Mouse (Mus musculus) embryonic facial prominence, embryonic 10.5 days (tissue): ENCODE data around the gene Herpud1. TPM values are rescaled to one million over a fixed set of nuclear protein-coding genes. Genes with fewer than 3 reads are reported as not detected.

Experiments used
- DNase-seq: peaks from one replicate; pipeline ENCODE4 v3.0.0-alpha.2; 2017; ENCODE audit warnings: low spot score
- H3K27ac ChIP-seq: fragments of 300-500 bp; sonication (generic); replicated peaks from 2 replicates; pipeline ENCODE4 v1.5.1; 2016; ENCODE audit warnings: mild to moderate bottlenecking
- H3K27me3 ChIP-seq: fragments of 300-500 bp; sonication (generic); replicated peaks from 2 replicates; pipeline ENCODE4 v1.6.1; 2016; ENCODE audit warnings: low read depth, mild to moderate bottlenecking; ENCODE audit not compliant: poor library complexity, severe bottlenecking
- H3K36me3 ChIP-seq: fragments of 300-500 bp; sonication (generic); replicated peaks from 2 replicates; pipeline ENCODE4 v1.6.1; 2016; ENCODE audit warnings: mild to moderate bottlenecking, moderate library complexity
- H3K4me1 ChIP-seq: fragments of 300-500 bp; sonication (generic); 2 replicates; pipeline ENCODE4 v1.6.1; 2016
- H3K4me3 ChIP-seq: fragments of 300-500 bp; sonication (generic); 2 replicates; pipeline ENCODE4 v1.5.1; 2016; ENCODE audit warnings: mild to moderate bottlenecking, moderate library complexity
- H3K9me3 ChIP-seq: fragments of 300-500 bp; sonication (generic); 2 replicates; pipeline ENCODE4 v1.6.1; 2016; ENCODE audit warnings: mild to moderate bottlenecking
- WGBS: fragments of 180-500 bp; shearing (Covaris S2); methylation state at CpG from one replicate; pipeline ENCODE4 v1.1.7; 2016; 5-methylcytosine and 5-hydroxymethylcytosine counted together
- polyA plus RNA-seq: library from polyadenylated mRNA; unstranded; fragments of >200 nt; fragmentation: Nextera tagmentation; extraction: Ambion mirVana; gene quantifications from 2 replicates; pipeline ENCODE4 v1.2.1, GENCODE M21; 2016

The Herpud1 gene
- polyA plus RNA-seq, 1 experiment from 2014 or later: 53.2 TPM

DNA sequence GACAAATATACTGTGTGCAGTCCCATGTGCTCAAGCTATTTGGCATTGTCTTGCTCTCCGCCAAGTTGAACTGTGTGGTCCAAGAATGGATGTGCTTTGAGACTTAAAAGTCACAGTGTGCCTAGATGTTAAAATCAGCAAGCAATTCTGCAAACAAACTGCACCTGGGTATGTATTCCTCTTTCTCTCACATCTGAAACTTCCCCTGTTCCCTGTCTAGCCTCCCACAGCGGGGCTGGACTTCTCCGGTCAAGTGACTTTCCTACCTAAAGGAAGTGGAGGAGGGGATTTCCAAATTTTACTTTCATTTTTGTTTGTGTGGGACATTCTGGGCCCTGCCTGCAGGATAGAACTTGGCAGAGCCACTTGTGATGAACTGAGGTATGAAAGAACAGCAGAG lies 56.9 kb downstream of the Herpud1 start:
- 88% methylated on average over 3 of the region's 3 CpGs for WGBS

GRCm38 (mm10) chr8:94444480-94444879 lies 58.2 kb downstream of the Herpud1 start:
- no peak for DNase-seq
- Histone ChIP-seq H3K9me3 (no peaks in the 10 kb centered on the region), H3K4me1 (peaks cover 5% of the 10 kb centered on the region; the same call in 1 of the 2 replicates), H3K27ac (no peak overlapping the region), H3K27me3 (no peaks in the 10 kb centered on the region), H3K4me3 (no peak overlapping the region), H3K36me3 (no peaks in the 10 kb centered on the region)
- 81% methylated on average over 2 of the region's 2 CpGs for WGBS

More for the DNA sequence above, 56.9 kb downstream of the Herpud1 start:
- Histone ChIP-seq H3K9me3 (no peaks in the 10 kb centered on the region), H3K27ac (no peak overlapping the region), H3K36me3 (no peaks in the 10 kb centered on the region), H3K27me3 (no peaks in the 10 kb centered on the region), H3K4me3 (no peak overlapping the region), H3K4me1 (peaks cover 5% of the 10 kb centered on the region; the same call in 1 of the 2 replicates)
- DNase-seq: no peak

Other genes starting within 250 kb of the Herpud1 start
- gene Mt4, start 249.2 kb upstream of the Herpud1 start, polyA plus RNA-seq: not detected in 2 replicates
- gene Mt3, start 233.8 kb upstream of the Herpud1 start, polyA plus RNA-seq: 4.9 and 10.0 TPM in 2 replicates
- 55.1 and 61.0 TPM in 2 replicates for gene Mt2, start 213.8 kb upstream of the Herpud1 start, polyA plus RNA-seq
- 184 and 196 TPM in 2 replicates for gene Mt1, start 207.4 kb upstream of the Herpud1 start, polyA plus RNA-seq
- gene Nup93, start 171.9 kb upstream of the Herpud1 start, polyA plus RNA-seq: 150 and 152 TPM in 2 replicates
- gene Slc12a3, start 57.2 kb upstream of the Herpud1 start, polyA plus RNA-seq: 0.05 TPM in 1 of 2 replicates, not detected in the other
- 0.06 TPM in 1 of 2 replicates, not detected in the other for gene Nlrc5, start 47.9 kb downstream of the Herpud1 start, polyA plus RNA-seq
- 9.1 and 9.9 TPM in 2 replicates for gene Cpne2, start 146.6 kb downstream of the Herpud1 start, polyA plus RNA-seq
- 43.8 and 47.1 TPM in 2 replicates for gene Rspry1, start 215.5 kb downstream of the Herpud1 start, polyA plus RNA-seq
- gene Fam192a, start 215.6 kb downstream of the Herpud1 start, polyA plus RNA-seq: 82.6 and 93.1 TPM in 2 replicates